Mouse (Mus musculus): ENCODE measurements at regions not wholly inside any gene's neighbourhood (a gene's known extent, or its start where the extent isn't known, plus 50 kb on each side); places are given as distances from the start of the nearest gene placed in this dataset.
A peak's percentile ranks its signal among the peaks of the same experiment; 100 is the strongest.

DNA sequence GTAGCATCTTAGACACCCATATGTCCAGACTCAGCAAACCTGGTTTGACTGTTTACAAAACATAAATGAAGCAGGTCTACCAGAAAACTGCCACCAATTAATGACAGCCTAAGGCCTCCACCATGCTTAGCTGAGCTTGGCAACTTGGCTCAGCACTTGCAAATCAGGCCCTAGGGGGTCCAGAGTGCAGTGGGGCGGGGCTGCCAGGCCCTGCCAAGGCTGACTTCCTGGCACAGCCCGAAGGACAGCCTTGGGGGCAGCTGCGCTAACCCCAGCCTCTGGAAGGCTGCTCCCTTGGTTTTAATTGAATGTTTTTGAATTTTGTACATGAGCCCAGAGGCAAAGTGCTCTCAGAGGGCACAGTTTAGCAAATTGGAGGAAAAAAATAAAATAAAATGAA, 198.3 kb upstream of the Fam19a5 start:
- DNase-seq: no peak

GRCm38 (mm10) chr15:87349533-87350247, 194.4 kb upstream of the Fam19a5 start:
- DNase-seq: no peak
- intact Hi-C loops (cut with DNase I): no loop called here

More for the DNA sequence above, 198.3 kb upstream of the Fam19a5 start:
- intact Hi-C loops (cut with DNase I): no loop called here

DNA sequence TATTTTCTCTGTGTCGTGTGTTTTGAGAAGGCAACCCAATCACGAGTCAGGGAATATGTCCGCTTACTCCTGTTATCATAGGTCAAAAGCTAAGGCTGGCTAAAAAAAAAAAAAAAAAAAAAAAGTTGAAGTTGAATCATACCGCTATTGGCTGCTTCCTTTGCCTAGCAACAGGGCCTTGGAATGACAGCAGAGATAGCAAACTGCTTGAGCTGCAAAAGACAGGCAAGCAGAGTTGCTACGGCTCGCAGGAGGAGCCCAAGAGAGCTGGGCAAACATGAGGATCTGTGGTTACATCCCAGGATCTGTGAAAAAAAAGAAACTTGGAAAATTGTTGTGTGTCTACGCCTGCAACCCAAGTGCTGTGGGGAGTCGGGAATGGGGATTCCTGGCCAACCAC, 191.3 kb upstream of the Fam19a5 start:
- DNase-seq: no peak
- intact Hi-C loops (cut with DNase I): no loop called here

- DNase-seq: no peak
- intact Hi-C loops (cut with DNase I): no loop called here
Observed at GRCm38 (mm10) chr15:87353886-87354285, 190.2 kb upstream of the Fam19a5 start.

GRCm38 (mm10) chr15:87360457-87360856, 183.6 kb upstream of the Fam19a5 start:
- intact Hi-C loops (cut with DNase I): no loop called here
- DNase-seq: no peak

DNA sequence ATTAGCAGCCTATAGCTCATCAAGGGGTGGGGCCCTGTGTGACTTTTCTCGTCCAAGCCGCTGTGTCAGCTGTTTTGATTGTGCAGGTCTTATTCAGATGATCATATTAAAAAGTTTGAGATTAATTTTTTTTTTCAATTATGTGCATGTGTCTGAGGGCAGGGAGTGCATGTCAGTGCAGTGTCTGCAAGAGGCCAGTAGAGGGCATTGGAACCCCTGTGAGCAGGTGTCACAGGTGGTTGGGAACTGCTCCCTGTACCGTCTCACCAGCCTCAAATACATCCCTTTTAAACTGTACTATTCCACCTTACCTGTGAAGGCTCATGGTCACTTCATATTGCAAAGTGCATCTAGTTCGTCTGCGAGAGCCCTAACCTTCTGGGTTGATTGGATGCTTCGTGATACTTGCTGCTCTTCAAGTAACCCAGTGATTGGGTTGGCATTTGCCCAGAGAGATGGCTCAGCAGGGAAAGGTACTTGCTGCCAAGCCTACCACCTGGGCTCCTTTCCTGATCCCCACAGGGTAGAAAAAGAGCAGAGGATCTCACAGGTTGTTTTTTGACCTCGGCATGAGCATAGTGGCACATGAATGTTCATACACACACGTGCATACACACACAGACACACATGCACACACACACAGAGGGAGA, 178.3 kb upstream of the Fam19a5 start:
- intact Hi-C loops (cut with DNase I): no loop called here
- peak in 1 of 2 experiments; percentile 5 for DNase-seq

- no peak for DNase-seq
- intact Hi-C loops (cut with DNase I): no loop called here
Observed at GRCm38 (mm10) chr15:87367381-87367780, 176.7 kb upstream of the Fam19a5 start.

DNA sequence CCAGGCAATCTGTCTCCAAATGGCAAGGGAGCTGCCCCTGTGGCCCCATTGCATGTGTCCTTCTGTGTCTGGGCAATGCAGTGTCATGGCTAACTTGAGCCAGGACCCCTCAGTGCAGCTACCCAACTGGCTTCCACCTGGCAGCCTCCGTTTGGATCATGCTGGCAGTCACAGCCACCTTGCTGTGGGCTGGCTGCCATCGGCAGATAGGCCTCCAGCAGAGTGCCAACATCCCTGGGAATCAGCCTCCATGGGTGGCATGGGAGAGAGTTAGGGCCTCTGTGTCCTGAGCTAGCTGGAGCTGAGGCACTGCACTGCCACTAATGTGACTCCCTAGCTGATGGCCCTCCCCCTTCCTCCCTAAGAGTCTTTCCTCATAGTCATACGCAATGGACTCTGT, 174.7 kb upstream of the Fam19a5 start:
- intact Hi-C loops (cut with DNase I): no loop called here
- DNase-seq: no peak

GRCm38 (mm10) chr15:87369836-87370235, 174.3 kb upstream of the Fam19a5 start:
- intact Hi-C loops (cut with DNase I): loop anchor here (10.0 kb wide), 1 partner anchor 185 kb away; no protein-coding TSS in a partner anchor
- DNase-seq: no peak

DNA sequence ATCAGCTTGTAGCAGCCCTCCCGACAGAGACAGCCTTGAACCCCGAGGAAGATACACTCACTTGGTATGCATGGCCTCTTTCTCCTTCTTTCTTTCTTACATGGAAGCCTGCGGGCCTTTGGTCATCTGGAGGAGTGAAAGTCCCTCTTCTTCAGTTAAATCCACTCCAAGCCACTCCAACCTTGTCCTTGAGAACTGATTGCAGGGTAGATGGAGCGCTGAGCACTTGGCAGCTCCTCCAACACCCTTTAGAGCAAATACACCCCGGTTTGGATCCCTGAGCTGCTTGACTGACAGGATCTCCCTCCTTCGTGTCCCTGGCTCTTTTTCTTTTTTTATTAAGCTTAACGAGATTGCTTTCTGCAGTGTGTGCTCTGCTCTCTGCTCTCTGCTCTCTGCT, 173.3 kb upstream of the Fam19a5 start:
- no peak for DNase-seq
- intact Hi-C loops (cut with DNase I): loop anchor here (10.0 kb wide), 1 partner anchor 184 kb away; no protein-coding TSS in a partner anchor

GRCm38 (mm10) chr15:87374670-87375069, 169.4 kb upstream of the Fam19a5 start:
- no peak for DNase-seq
- intact Hi-C loops (cut with DNase I): loop anchor here (10.0 kb wide), 1 partner anchor 180 kb away; no protein-coding TSS in a partner anchor

- DNase-seq: no peak
- intact Hi-C loops (cut with DNase I): loop anchor here (10.0 kb wide), 1 partner anchor 179 kb away; no protein-coding TSS in a partner anchor
Observed at GRCm38 (mm10) chr15:87375596-87376194, 168.4 kb upstream of the Fam19a5 start.

DNA sequence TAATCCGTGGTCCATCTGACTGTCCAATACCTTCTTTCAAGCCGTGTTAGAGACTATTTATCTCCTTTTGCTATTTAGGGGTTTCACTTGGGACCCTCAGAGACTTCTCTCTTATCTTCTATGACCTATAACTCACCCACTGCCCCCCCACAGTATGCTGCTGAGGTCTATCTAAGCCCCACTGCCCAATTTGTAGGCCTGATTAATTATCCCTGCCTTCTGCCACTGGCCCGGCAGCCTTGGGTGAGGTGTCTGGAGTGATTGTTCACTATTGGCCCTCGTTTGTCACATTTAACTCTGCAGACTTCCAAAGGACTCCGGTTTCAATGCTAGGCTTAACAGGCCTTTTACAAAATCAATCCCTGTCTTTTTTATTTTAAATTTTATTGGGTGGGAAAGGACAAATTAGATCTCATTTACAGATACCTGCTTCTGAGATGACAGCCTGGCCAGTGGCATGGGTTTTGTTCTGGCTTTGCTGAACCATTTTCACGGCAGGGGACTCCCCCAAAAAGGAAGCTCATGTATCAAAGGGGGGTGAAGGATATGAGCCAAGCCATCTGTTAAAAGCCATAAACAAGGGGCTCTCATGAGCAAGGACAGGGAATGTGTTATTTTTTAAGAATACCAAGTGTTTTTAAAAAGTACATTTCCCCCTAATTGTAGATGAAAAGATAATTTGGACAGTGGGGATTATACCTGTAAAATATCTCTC, 160.4 kb upstream of the Fam19a5 start:
- intact Hi-C loops (cut with DNase I): no loop called here
- no peak for DNase-seq

DNA sequence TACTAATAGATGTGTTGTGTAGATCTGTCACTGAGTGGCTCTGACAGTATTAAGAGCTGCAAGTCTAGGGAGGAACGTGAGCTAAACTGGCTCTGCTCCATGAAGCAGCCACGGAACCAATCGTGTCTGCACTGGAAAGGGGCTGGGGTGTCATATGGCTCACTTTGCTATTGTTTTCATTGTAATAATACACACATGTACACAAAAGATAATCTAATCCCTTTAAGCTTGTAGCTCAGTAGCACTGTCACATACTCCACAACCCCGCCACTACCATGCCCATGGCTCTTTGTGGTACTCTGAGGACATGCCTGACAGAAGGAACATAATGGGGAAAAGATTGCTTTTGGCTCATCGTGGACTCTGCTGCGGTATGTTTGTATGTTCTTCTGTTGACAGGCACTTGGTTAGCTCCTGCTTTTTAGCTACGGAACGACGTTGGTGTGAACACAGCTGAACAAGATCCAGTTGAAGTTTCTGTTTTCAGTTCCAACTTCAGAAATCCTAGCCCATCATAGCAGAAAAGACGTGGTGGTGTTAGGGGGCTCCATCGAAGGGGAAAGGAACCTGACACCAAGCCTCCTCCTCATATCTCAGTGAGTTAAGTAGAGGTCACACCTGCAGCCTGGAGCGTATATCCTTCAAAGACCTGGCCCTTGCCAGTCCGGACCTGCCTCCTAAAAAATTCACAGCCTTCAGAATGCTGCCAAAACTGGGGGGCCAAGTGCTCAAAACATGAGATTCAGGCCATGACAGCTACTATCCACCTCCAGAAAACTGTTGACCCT, 159.6 kb upstream of the Fam19a5 start:
- intact Hi-C loops (cut with DNase I): no loop called here
- DNase-seq: no peak

GRCm38 (mm10) chr15:87386513-87386983, 157.6 kb upstream of the Fam19a5 start:
- no peak for DNase-seq

GRCm38 (mm10) chr15:87391395-87391794, 152.7 kb upstream of the Fam19a5 start:
- intact Hi-C loops (cut with DNase I): no loop called here
- DNase-seq: no peak

More at GRCm38 (mm10) chr15:87386513-87386983, 157.6 kb upstream of the Fam19a5 start:
- intact Hi-C loops (cut with DNase I): no loop called here

DNA sequence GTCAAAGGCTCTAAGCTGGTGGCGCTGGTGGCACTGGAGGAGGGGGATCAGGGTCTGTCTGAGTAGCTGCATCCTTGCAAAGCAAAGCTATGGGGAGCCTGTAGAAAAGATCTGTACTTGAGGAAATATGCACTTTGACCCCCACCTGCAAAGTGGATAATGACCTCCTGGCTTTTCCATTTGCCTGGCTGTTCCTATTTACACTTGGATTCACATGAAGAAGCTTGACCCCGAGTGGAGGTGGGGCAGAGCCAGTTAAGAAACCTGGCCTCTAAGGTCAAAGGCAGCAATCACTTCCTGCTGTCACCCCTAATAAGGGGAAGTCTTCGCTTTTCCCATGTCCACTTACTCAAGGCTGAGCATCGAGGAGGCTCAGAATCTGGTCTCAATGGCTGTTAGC, 145.7 kb upstream of the Fam19a5 start:
- DNase-seq: no peak
- intact Hi-C loops (cut with DNase I): no loop called here

GRCm38 (mm10) chr15:87405689-87406088, 138.4 kb upstream of the Fam19a5 start:
- no peak for DNase-seq
- intact Hi-C loops (cut with DNase I): no loop called here

GRCm38 (mm10) chr15:87411978-87412377, 132.1 kb upstream of the Fam19a5 start:
- intact Hi-C loops (cut with DNase I): no loop called here
- DNase-seq: no peak

DNA sequence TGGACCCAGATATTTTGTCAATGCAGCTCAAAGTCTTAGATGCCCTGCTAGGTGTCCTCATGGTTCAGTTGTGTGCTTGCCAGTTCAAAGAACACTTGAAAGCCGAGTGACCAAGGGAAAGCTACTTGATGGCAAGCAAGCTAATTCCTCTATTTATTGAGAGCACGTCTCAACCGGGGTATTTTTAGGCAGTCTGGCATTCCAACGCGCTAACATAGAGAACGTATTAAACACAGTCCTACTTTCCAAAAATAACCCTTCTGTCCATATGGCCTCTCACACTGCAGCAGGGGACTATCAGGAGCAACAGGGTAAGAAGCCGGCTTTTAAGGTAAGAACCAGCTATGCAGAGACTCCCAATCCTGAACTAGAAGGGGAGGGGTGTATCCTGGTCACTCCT, 128.1 kb upstream of the Fam19a5 start:
- intact Hi-C loops (cut with DNase I): no loop called here
- DNase-seq: no peak
